Mouse (Mus musculus) kidney, postnatal 36 days (tissue): Measurements from ENCODE around the gene Ccar1.
A peak's percentile ranks its signal among the peaks of the same experiment; 100 is the strongest.
"Not testable (repeated sequence)": the region's sequence is repeated elsewhere in the genome, so short reads cannot be mapped to it uniquely, and the experiment has no call there.

Source experiments
- DNase-seq, 2 experiments: peaks; one replicate each; pipeline ENCODE4 v3.0.0; 2021 to 2022; ENCODE audit warnings: mixed read lengths in 2 of 2

Gene Ccar1

GRCm38 (mm10) chr10:62792177-62793090, at the start of gene Ccar1:
Ccar1 (minus strand) TSS chr10:62792286.
- peak; percentile 99 for DNase-seq

GRCm38 (mm10) chr10:62840687-62841086, 48.6 kb upstream of the Ccar1 start:
- DNase-seq = no peak

GRCm38 (mm10) chr10:62837987-62838386, 45.9 kb upstream of the Ccar1 start:
- no peak for DNase-seq

DNA sequence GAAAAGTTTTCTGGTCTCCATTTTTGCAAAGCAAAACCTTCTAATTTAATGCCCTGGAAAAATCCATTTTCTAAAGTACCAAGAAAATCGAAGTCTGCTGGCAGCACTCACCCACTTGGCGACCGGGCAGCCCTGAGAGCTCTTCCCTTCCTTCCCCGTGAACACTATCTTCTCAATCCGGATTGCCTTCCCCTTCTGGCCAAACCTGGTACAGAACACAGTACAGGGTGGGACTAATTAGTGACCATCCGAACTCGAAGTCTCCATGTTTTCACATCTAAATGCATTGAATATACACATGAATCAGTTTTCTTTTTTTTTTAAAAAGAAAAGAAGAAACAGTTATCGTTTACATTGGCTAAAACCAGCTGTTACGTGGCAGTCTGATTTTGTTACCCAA, 40.7 kb upstream of the Ccar1 start:
- no peak for DNase-seq

DNA sequence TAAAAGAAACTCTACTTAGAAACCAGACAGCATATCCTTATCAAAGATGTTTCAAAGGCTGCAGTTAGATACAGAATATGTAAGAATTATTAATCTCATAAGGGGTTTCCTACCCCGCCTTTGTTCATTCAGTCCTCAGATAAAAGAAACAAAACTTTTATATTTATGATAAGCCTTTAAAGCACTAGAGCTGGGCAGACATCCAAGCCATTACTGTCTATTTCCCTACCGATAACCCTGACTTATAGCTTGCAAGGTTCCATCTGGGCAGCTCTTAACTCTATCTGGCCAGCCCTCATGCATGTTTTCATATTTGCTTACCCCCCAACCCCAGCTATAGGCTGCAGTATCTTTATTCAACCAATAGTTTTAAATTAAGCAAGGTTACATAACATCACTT, 39.5 kb upstream of the Ccar1 start:
- DNase-seq = no peak

GRCm38 (mm10) chr10:62824474-62824873, 32.4 kb upstream of the Ccar1 start:
- DNase-seq = peak; percentile 63 to 85

- DNase-seq = peak; percentile 41 to 48
Measured at GRCm38 (mm10) chr10:62823431-62823830, 31.3 kb upstream of the Ccar1 start.

GRCm38 (mm10) chr10:62810010-62810409, 17.9 kb upstream of the Ccar1 start:
- DNase-seq = peak in 1 of 2 experiments; percentile 29

DNA sequence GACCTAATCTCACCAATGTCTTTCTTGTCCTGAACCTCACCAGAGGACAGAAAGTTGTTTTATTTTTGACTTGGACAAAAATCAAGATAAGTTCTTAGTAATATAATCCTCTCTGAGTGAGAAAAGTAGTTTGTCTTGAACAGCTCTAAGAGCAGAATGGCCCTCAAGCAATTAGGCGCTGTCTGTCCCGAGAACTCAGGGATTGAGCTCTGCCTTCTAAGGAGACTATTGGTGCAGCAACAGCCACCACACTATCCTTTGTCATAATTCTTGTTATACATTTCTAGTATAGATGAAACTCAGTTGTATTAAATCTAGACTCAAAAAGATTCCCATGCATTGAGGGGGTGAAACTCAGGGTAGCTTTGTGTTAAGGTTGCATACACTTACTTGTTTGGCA, 16.7 kb upstream of the Ccar1 start:
- DNase-seq = no peak

GRCm38 (mm10) chr10:62808316-62808715, 16.2 kb upstream of the Ccar1 start:
- no peak for DNase-seq

GRCm38 (mm10) chr10:62804106-62804505, 12.0 kb upstream of the Ccar1 start:
- no peak for DNase-seq

- no peak for DNase-seq
Measured at GRCm38 (mm10) chr10:62803296-62803695, 11.2 kb upstream of the Ccar1 start.

DNA sequence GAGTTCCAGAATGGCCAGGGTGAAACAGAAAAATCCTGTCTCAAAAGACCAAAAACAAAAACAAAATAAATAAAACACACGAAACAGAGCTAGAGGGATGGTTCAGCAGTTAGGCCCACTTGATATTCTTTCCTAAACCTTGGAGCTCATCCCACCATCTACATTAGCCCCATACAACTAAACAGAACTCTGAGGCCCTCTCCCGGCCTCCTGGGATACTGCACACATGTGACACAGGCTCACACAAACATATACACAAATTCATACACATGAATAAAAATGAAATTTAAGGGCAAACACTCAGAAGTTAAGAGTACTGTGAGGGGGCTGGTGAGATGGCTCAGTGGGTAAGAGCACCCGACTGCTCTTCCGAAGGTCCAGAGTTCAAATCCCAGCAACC, 2.1 kb upstream of the Ccar1 start:
- DNase-seq = no peak

GRCm38 (mm10) chr10:62793091-62793453, 986 bp upstream of the Ccar1 start:
- no peak for DNase-seq

DNA sequence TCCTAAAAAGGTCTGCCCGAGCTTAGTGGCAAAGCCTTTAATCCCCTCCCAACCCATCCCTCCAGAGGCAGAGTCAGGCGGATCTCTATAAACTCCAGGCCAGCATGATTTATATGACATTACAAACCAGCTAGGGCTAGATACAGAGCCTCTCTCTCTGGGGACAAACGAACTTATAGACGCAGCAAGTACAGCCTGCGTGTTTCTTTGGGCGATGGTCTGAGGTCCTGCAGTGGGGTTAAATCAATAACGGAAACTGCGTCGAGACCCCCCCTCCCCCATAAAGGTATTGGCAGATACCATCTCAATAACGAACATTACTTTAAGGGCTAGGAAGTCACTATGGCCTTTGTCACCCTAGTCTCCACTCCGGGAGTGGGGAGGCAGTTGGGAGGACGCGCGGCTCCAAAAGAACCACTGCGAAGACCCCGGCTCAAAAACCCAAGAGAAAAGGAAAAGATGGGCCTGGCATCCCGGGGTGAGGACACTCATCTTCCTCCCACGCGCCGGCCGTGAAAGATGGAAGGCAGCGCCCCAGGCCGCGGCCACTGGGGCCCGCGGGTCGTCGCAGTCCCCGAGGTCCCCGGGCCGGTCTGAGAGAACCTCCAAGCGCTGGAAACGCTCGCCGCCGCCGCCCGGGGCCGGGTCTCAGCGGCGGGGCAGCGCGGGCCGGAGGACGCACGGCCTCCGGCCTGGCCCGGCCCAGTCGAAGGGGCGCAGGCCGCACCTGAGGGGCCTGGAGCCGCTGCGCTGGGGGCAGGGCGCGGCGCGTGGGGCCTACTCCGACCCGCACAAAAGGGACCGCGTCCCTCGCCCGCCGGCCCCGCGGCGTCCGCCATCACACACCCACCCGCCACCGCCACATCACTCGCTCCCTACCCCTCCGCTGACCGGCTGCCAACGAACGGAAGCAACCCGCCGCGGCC, 572 bp downstream of the Ccar1 start:
- no peak for DNase-seq

- DNase-seq = not testable (repeated sequence)
Measured at GRCm38 (mm10) chr10:62781776-62782175, 10.3 kb downstream of the Ccar1 start.

- DNase-seq = no peak
Measured at GRCm38 (mm10) chr10:62750781-62751180, 41.3 kb downstream of the Ccar1 start.

GRCm38 (mm10) chr10:62739961-62740737, 51.9 kb downstream of the Ccar1 start:
- DNase-seq = no peak

DNA sequence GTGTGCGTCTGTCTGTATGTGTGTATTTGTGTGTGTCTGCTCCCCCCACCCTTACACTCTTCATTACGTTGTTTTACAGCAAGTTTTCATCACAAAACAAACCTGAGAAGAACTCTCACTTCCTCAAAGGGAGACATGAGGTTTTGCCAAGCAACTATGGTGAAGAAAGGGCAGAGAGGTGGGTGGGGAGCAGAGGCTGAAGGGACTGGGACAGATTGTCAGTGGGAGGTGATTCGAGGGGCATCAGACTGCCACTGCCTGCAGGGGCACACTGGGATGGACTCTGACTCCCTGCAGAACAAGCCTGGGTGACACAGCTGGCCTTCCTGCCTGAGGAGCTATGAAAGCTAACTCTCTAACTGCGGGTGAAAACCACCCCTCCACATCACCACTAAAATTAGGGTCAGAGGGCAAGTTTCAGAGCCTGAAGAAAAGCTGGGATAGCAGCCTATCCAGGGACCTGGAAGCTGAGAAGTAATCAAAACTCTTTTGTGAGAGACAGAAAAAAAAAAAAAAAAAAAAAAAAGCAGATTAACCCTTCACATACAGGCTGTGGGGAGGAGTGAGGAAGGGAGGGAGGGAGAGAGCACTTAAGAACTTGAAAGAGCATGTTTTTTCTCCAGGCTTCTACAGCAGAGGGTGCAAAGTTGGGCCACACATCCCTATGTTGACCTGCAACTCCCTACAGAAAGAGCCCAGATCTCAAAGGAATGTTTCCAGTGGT, 55.0 kb downstream of the Ccar1 start:
- no peak for DNase-seq

- DNase-seq = no peak
Measured at GRCm38 (mm10) chr10:62730826-62731225, 61.3 kb downstream of the Ccar1 start.

- DNase-seq = peak; percentile 42 to 80
Measured at GRCm38 (mm10) chr10:62725771-62726687, 66.1 kb downstream of the Ccar1 start, which contains the start of gene Stox1. Stox1 (minus strand) TSS chr10:62726128.
